Mouse (Mus musculus): Measurements from ENCODE around the gene Tmem163.

DNA sequence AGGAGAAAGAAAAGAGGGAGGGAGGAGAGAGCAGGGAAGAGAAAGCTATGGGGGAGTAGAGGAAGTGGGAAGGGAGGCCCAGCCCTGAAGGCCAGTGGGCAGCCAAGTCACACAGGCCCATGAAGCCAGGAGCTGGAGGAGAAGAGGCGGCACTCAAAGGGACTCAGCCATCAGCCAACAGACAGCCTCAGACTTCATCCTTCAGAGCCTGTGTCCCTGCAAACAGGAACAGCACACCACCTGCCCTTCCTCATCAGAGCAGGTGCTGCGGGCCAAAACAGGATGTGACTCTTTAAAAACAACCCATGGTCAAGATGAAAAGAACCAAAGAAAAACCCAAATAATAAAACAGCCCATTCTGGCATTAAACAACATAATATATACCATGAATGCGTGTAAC is 165.7 kb downstream of the Tmem163 start:
- TF ChIP-seq CTCF (IDR thresholded peaks at IDR 0.05) (no peak), POLR2A (IDR thresholded peaks at IDR 0.05; ENCODE audit: insufficient read depth, low read depth, low read length) (no peak)

Data from heart, adult 2 months (tissue).